Mouse (Mus musculus): ENCODE measurements around the gene Plxdc1.

The Plxdc1 gene

GRCm38 (mm10) chr11:97988530-97989096, 2.4 kb upstream of the Plxdc1 start:
- peak; percentile 73 to 86 for DNase-seq (ENCODE audit: low read depth in 1 of 2, low spot score in 2 of 2)

- DNase-seq (ENCODE audit: low read depth in 1 of 2, low spot score in 2 of 2), result peak; percentile 81 to 95
Measured at GRCm38 (mm10) chr11:97987551-97988526, 1.6 kb upstream of the Plxdc1 start.

- DNase-seq (ENCODE audit: low read depth in 1 of 2, low spot score in 2 of 2), result no peak
Measured at GRCm38 (mm10) chr11:97986738-97987465, 658 bp upstream of the Plxdc1 start.

- DNase-seq (ENCODE audit: low read depth in 1 of 2, low spot score in 2 of 2), result no peak
Measured at GRCm38 (mm10) chr11:97983983-97984382, 2.3 kb downstream of the Plxdc1 start.

GRCm38 (mm10) chr11:97983506-97983905, 2.7 kb downstream of the Plxdc1 start:
- DNase-seq (ENCODE audit: low read depth in 1 of 2, low spot score in 2 of 2), result no peak

GRCm38 (mm10) chr11:97982721-97983120, 3.5 kb downstream of the Plxdc1 start:
- DNase-seq (ENCODE audit: low read depth in 1 of 2, low spot score in 2 of 2), result no peak

GRCm38 (mm10) chr11:97980531-97980966, 5.7 kb downstream of the Plxdc1 start:
- DNase-seq (ENCODE audit: low read depth in 1 of 2, low spot score in 2 of 2), result no peak

GRCm38 (mm10) chr11:97979824-97980495, 6.3 kb downstream of the Plxdc1 start:
- no peak for DNase-seq (ENCODE audit: low read depth in 1 of 2, low spot score in 2 of 2)

GRCm38 (mm10) chr11:97978392-97978791, 7.9 kb downstream of the Plxdc1 start:
- DNase-seq (ENCODE audit: low read depth in 1 of 2, low spot score in 2 of 2), result no peak

GRCm38 (mm10) chr11:97977797-97978196, 8.4 kb downstream of the Plxdc1 start:
- DNase-seq (ENCODE audit: low read depth in 1 of 2, low spot score in 2 of 2), result no peak

GRCm38 (mm10) chr11:97974746-97975145, 11.5 kb downstream of the Plxdc1 start:
- no peak for DNase-seq (ENCODE audit: low read depth in 1 of 2, low spot score in 2 of 2)

GRCm38 (mm10) chr11:97974141-97974540, 12.1 kb downstream of the Plxdc1 start:
- no peak for DNase-seq (ENCODE audit: low read depth in 1 of 2, low spot score in 2 of 2)

GRCm38 (mm10) chr11:97972434-97972833, 13.8 kb downstream of the Plxdc1 start:
- DNase-seq (ENCODE audit: low read depth in 1 of 2, low spot score in 2 of 2), result no peak

- no peak for DNase-seq (ENCODE audit: low read depth in 1 of 2, low spot score in 2 of 2)
Measured at GRCm38 (mm10) chr11:97971232-97971631, 15.0 kb downstream of the Plxdc1 start.

- no peak for DNase-seq (ENCODE audit: low read depth in 1 of 2, low spot score in 2 of 2)
Measured at GRCm38 (mm10) chr11:97970771-97971170, 15.5 kb downstream of the Plxdc1 start.

GRCm38 (mm10) chr11:97968385-97968784, 17.9 kb downstream of the Plxdc1 start:
- DNase-seq (ENCODE audit: low read depth in 1 of 2, low spot score in 2 of 2), result no peak

GRCm38 (mm10) chr11:97967114-97967513, 19.1 kb downstream of the Plxdc1 start:
- DNase-seq (ENCODE audit: low read depth in 1 of 2, low spot score in 2 of 2), result no peak

GRCm38 (mm10) chr11:97960907-97961306, 25.3 kb downstream of the Plxdc1 start:
- no peak for DNase-seq (ENCODE audit: low read depth in 1 of 2, low spot score in 2 of 2)

GRCm38 (mm10) chr11:97959300-97959680, 27.0 kb downstream of the Plxdc1 start:
- no peak for DNase-seq (ENCODE audit: low read depth in 1 of 2, low spot score in 2 of 2)

GRCm38 (mm10) chr11:97958641-97959299, 27.5 kb downstream of the Plxdc1 start:
- DNase-seq (ENCODE audit: low read depth in 1 of 2, low spot score in 2 of 2), result no peak
